Mouse (Mus musculus) lung, adult 2 months (tissue): ENCODE measurements at regions not wholly inside any gene's neighbourhood (a gene's known extent, or its start where the extent isn't known, plus 50 kb on each side); places are given as distances from the start of the nearest gene placed in this dataset.

Experiments used
- DNase-seq: peaks from one replicate; pipeline ENCODE4 v3.0.0; 2022
- H3K4me1 ChIP-seq: fragments of 200-500 bp; 2 replicates; pipeline ENCODE4 v1.6.1; 2011; ENCODE audit warnings: low read length; ENCODE audit not compliant: control insufficient read depth, insufficient read depth
- H3K4me3 ChIP-seq: fragments of 200-500 bp; replicated peaks from 2 replicates; pipeline ENCODE3; 2011; ENCODE audit warnings: low read depth, mild to moderate bottlenecking, control low read depth, low read length; ENCODE audit errors: extremely low read depth
- CTCF ChIP-seq: fragments of 200-500 bp; IDR thresholded peaks from 2 replicates; pipeline ENCODE4 v1.5.1; 2011; ENCODE audit warnings: mild to moderate bottlenecking, low read length, control low read depth; ENCODE audit not compliant: insufficient read depth
- POLR2A ChIP-seq: fragments of 200-500 bp; IDR thresholded peaks from 2 replicates; pipeline ENCODE4 v1.6.1; 2011; ENCODE audit warnings: low read depth, mild to moderate bottlenecking, control low read depth, low read length, borderline replicate concordance; ENCODE audit errors: extremely low read depth
- WGBS: fragments of 180-500 bp; shearing (Covaris S2); methylation state at CpG from one replicate; pipeline ENCODE4 v1.1.7; 2018; 5-methylcytosine and 5-hydroxymethylcytosine counted together

- DNase-seq, result no peak
- no peak for TF ChIP-seq POLR2A
- no peak for TF ChIP-seq CTCF
- 59% methylated on average over 3 of the region's 3 CpGs for WGBS
- H3K4me3 ChIP-seq, result no peak overlapping the region
- H3K4me1 ChIP-seq, result no peaks in the 10 kb centered on the region
Measured at GRCm38 (mm10) chr3:118418981-118419380, 142.9 kb upstream of the Dpyd start.

DNA sequence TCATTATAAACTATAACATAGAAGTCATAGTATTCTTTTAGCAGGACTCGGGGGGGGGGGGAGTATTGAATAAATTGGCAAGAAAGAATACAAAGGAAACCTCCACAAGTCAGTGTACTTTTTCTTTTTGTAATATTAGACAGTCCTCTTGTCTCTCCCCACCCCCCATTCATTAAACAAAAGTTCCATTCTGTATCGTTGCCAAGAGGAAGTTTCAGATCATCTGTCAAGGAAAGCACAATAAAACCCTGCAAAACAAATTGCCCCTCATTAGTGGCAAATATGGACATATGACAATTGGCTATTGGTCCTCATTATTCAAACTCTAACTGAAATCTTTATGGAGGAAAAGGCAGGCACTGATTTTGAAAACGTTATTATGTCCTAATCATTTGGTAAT is 140.2 kb upstream of the Dpyd start:
- H3K4me1 ChIP-seq, result no peaks in the 10 kb centered on the region
- 28% methylated on average over 3 of the region's 3 CpGs for WGBS
- no peak for TF ChIP-seq POLR2A
- TF ChIP-seq CTCF, result no peak
- no peak overlapping the region for H3K4me3 ChIP-seq
- no peak for DNase-seq

GRCm38 (mm10) chr3:118425748-118426147 is 136.2 kb upstream of the Dpyd start:
- H3K4me3 ChIP-seq, result no peak overlapping the region
- no peak for TF ChIP-seq CTCF
- TF ChIP-seq POLR2A, result no peak
- WGBS, result 3% methylated on average over 19 of the region's 19 CpGs

DNA sequence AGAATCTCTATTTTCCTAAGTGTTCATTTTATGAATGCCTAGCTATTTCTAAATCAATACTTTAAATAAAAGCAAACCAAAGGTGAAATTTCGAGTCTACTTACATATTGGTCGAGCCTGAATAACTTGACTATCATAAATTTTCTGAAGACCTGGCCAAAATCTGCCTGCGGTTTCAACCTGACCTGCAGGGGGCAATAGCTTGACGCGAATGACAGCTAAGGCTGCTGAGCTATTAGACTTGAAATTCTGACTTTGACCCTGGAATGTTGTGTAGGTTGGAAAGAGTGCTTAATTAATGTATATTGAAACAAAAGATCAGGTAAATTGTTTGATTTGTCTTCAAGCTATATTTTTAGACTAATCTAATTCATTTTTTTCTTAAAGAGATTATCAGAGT is 133.4 kb upstream of the Dpyd start:
- DNase-seq, result peak; percentile 23
- 2% methylated on average over 5 of the region's 5 CpGs for WGBS
- TF ChIP-seq CTCF (peak; percentile 65), POLR2A (no peak)

More at GRCm38 (mm10) chr3:118425748-118426147, 136.2 kb upstream of the Dpyd start:
- no peak for DNase-seq
- no peaks in the 10 kb centered on the region for H3K4me1 ChIP-seq

GRCm38 (mm10) chr3:118429825-118430630 is 131.9 kb upstream of the Dpyd start:
- H3K4me3 ChIP-seq, result no peak overlapping the region
- TF ChIP-seq POLR2A, result no peak
- TF ChIP-seq CTCF, result no peak
- WGBS, result 11% methylated on average over 29 of the region's 29 CpGs
- H3K4me1 ChIP-seq, result no peaks in the 10 kb centered on the region
- no peak for DNase-seq

More for the DNA sequence above, 133.4 kb upstream of the Dpyd start:
- Histone ChIP-seq H3K4me3 (no peak overlapping the region), H3K4me1 (no peaks in the 10 kb centered on the region)

- no peaks in the 10 kb centered on the region for H3K4me1 ChIP-seq
- DNase-seq, result no peak
- 4% methylated on average over 7 of the region's 7 CpGs for WGBS
- H3K4me3 ChIP-seq, result no peak overlapping the region
- TF ChIP-seq POLR2A, result no peak
- TF ChIP-seq CTCF, result no peak
Measured at GRCm38 (mm10) chr3:118430631-118430906, 131.4 kb upstream of the Dpyd start.

DNA sequence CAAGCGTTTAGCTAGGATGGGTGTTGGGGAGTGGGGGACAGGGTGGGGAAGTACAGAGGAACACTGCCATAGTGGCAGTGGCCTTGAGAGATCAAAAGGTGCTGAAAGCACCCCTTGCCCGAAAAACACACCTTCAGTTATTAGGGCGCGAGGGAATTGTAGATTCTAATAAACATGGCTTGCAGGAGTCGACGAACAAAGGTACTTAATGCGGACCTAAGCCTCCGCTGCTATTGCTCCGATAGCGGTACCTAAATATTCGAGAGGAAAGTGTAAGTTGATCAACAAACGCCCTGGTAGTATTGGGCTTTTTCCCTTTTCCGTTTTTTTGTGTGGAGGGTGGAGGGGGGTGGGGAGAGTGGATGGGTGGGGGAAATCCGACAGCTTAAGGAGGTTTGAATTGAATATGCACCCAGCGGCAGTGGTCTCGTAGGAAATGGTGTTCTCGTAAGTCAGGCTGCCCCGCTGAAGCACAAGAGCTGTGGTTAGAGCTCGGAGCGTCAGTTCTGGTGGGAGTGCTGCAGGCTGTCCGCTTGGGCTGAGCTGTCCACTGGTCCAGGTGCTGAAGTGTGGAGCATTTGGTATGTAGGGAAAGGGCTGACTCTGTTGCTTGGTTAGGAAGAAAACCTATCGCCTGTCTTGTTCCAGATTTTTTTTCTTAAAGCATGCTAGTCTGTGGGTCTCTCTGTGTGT is 130.8 kb upstream of the Dpyd start:
- 2% methylated on average over 22 of the region's 22 CpGs for whole genome bisulfite sequencing
- H3K4me3 ChIP-seq, result no peak overlapping the region

GRCm38 (mm10) chr3:118433441-118434021 is 128.4 kb upstream of the Dpyd start:
- TF ChIP-seq POLR2A, result no peak
- TF ChIP-seq CTCF, result no peak
- DNase-seq, result no peak
- Histone ChIP-seq H3K4me1 (no peaks in the 10 kb centered on the region), H3K4me3 (no peak overlapping the region)
- WGBS, result 3% methylated on average over 31 of the region's 31 CpGs

More for the DNA sequence above, 130.8 kb upstream of the Dpyd start:
- DNase-seq, result peak; percentile 48
- TF ChIP-seq POLR2A (no peak), CTCF (no peak)
- H3K4me1 ChIP-seq, result no peaks in the 10 kb centered on the region

DNA sequence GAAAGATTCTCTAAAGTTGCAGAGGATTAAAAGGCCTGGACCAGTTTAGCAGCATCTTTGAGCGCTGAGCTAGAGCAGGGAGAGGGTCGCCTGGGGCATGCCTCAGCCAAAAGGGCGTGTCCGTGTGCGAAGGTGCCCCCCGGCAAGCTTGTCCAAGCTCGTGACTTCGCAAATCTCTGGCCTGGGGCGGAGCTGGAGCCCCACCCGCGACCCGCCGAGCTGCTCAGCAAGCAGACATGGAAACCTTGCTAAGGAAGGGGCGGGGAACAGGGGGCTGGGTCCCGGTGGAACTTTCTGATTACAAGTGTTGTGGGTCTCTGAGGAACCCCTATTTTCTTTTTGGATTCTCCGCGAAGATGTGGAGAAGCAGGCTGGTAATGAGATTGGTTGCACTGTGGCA is 127.6 kb upstream of the Dpyd start:
- no peak for TF ChIP-seq POLR2A
- TF ChIP-seq CTCF, result no peak
- Histone ChIP-seq H3K4me1 (no peaks in the 10 kb centered on the region), H3K4me3 (no peak overlapping the region)
- no peak for DNase-seq
- 2% methylated on average over 17 of the region's 17 CpGs for WGBS

DNA sequence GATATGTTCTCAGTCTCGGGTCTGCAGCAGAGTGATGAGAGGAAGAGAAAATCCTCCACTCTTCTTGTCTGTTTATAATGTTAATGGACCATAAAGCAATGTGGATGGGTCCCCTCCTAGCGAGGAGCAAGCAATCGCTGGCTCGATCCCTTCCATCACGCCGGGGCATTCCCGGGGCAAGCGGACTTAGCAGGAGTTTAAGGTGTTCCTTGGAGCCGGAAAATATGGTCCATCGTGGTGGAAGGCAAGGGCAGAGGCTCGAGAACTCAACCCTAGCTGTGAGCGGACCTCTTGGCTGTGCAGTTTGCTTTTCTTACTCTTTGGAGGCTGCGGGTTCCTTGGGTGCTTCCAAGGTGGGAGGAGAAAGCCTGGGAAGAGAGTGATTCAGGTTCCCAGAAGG is 127.1 kb upstream of the Dpyd start:
- TF ChIP-seq CTCF, result no peak
- TF ChIP-seq POLR2A, result no peak
- Histone ChIP-seq H3K4me1 (no peaks in the 10 kb centered on the region), H3K4me3 (no peak overlapping the region)
- DNase-seq, result no peak
- WGBS, result 4% methylated on average over 13 of the region's 13 CpGs
